ENCODE assay signal across 8 mouse cellular contexts in the genomic region with DNA sequence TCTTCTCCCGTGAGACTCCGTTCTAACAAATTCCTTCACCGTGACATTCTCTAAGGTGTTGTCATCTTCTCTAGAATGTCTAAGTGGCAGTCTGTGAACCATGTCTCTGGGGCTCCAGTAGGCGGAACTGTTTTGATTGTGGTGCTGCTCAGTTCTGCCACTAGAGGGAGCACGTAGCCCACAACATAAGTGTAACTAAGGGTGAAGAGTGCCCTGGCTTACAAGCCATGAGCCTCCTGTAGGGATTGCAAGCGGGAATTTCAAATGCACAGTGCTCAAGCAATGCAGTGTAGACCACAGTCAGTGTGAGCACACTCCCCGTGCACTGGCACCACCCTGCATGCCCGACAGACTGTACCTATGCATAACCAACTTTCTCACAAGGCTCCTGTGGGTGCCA. TPM values are rescaled to one million over a fixed set of nuclear protein-coding genes. Genes with fewer than 3 reads are reported as not detected.
A peak's percentile ranks its signal among the peaks of the same experiment; 100 is the strongest.
DNase-seq lines count a peak whose midpoint lies in the region; ATAC-seq and TF ChIP-seq lines count a peak whose summit lies in the region.

No protein-coding gene starts in this region.

- H3K4me1 ChIP-seq in forebrain, postnatal 0 days (ENCODE audit: insufficient read depth) = no peaks in the 10 kb centered on the region
- no peaks in the 10 kb centered on the region; the same call in 1 of the 2 replicates for H3K4me1 ChIP-seq in lung, embryonic 16.5 days (replicated peaks; ENCODE audit: control insufficient read depth, insufficient read depth, low read length)

- H3K27me3 ChIP-seq in forebrain, postnatal 0 days (ENCODE audit: insufficient read depth, low read length) = no peaks in the 10 kb centered on the region
- no peaks in the 10 kb centered on the region for H3K27me3 ChIP-seq in lung, embryonic 16.5 days (ENCODE audit: control insufficient read depth, insufficient read depth, low read depth, low read length)

- H3K9ac ChIP-seq in forebrain, postnatal 0 days = no peak overlapping the region
- H3K9ac ChIP-seq in lung, embryonic 16.5 days (ENCODE audit: low read length) = no peak overlapping the region

- peak; percentile 12 for DNase-seq in MN1 (ENCODE audit: low spot score)
- peak; percentile 82 to 83 for DNase-seq in cerebellum, adult 18-20 months
- DNase-seq in forebrain, postnatal 0 days = peak; percentile 94
- peak; percentile 80 to 84 for DNase-seq in layer of hippocampus, adult 2 months (ENCODE audit: low spot score in 2 of 2)
- DNase-seq in ovary, adult 18-20 months (ENCODE audit: low spot score) = peak; percentile 47
- DNase-seq in thymus, postnatal 0 days (ENCODE audit: low spot score) = peak; percentile 84

- TF ChIP-seq CTCF in forebrain, postnatal 0 days (IDR thresholded peaks at IDR 0.05; ENCODE audit: low read depth) = peak; percentile 100
- TF ChIP-seq CTCF in layer of hippocampus, adult 2 months (conservative IDR thresholded peaks at IDR 0.05) = peak; percentile 99

- H3K4me3 ChIP-seq in forebrain, postnatal 0 days (ENCODE audit: low read depth, low read length) = no peak overlapping the region
- H3K4me3 ChIP-seq in layer of hippocampus, adult 2 months = no peak overlapping the region
- H3K4me3 ChIP-seq in lung, embryonic 16.5 days (ENCODE audit: low read length) = no peak overlapping the region

- H3K36me3 ChIP-seq in forebrain, postnatal 0 days (ENCODE audit: insufficient read depth) = no peaks in the 10 kb centered on the region
- H3K36me3 ChIP-seq in lung, embryonic 16.5 days (ENCODE audit: control insufficient read depth, insufficient read depth, low read length) = no peaks in the 10 kb centered on the region

- H3K4me2 ChIP-seq in forebrain, postnatal 0 days (ENCODE audit: low read depth) = no peak overlapping the region
- H3K4me2 ChIP-seq in lung, embryonic 16.5 days (ENCODE audit: low read depth, low read length) = no peak overlapping the region

- ATAC-seq in forebrain, postnatal 0 days = peak; percentile 92
- ATAC-seq in hematopoietic stem cell, adult 5-6 weeks (replicated peaks in 1 of 2; ENCODE audit: insufficient read depth in 1 of 2, low FRiP score in 2 of 2, low TSS enrichment in 1 of 2, low read depth in 1 of 2, poor library complexity in 2 of 2, severe bottlenecking in 2 of 2) = peak; percentile 86 to 89
- peak; percentile 84 for ATAC-seq in lung, embryonic 16.5 days (ENCODE audit: low read depth)

- no peak overlapping the region for H3K27ac ChIP-seq in forebrain, postnatal 0 days (ENCODE audit: low read depth, low read length)
- H3K27ac ChIP-seq in layer of hippocampus, adult 2 months = no peak overlapping the region
- peak overlapping the region; percentile 32; the same call in 1 of the 2 replicates for H3K27ac ChIP-seq in lung, embryonic 16.5 days (ENCODE audit: low read length)

- 6% methylated on average over 8 of the region's 8 CpGs for WGBS in forebrain, postnatal 0 days
- WGBS in lung, embryonic 16.5 days = 4% methylated on average over 8 of the region's 8 CpGs

- no peaks in the 10 kb centered on the region for H3K9me3 ChIP-seq in forebrain, postnatal 0 days (ENCODE audit: low read length)
- H3K9me3 ChIP-seq in lung, embryonic 16.5 days (ENCODE audit: control insufficient read depth, low read length) = no peaks in the 10 kb centered on the region

RNA-seq across cellular contexts. Expression of a gene that starts 43.2 kb away (rescaled TPM):
- 95.6 and 106 TPM in 2 replicates for total RNA-seq in forebrain, postnatal 0 days (2014; rRNA removed)
- 30.2 and 40.2 TPM in 2 replicates for polyA plus RNA-seq in forebrain, postnatal 0 days (2015; fragmentation: Nextera tagmentation; extraction: Ambion mirVana)
- 24.3 and 34.1 TPM in 2 replicates for total RNA-seq in hematopoietic stem cell, adult 5-6 weeks (2017)
- 10 to 100 TPM; 27.6 to 27.7 TPM for total RNA-seq in layer of hippocampus, adult 2 months (2021)
- polyA plus RNA-seq in lung, embryonic 16.5 days (2015; fragmentation: Nextera tagmentation; extraction: Ambion mirVana) = 15.2 and 17.0 TPM in 2 replicates
- 22.8 and 27.4 TPM in 2 replicates for polyA plus RNA-seq in thymus, postnatal 0 days (2015; fragmentation: Nextera tagmentation; extraction: Ambion mirVana)

Comparison
In these comparisons a context has a peak if more than half of its experiments do, and no peak if none do; other contexts are left out.
1. DNase-seq: peak in every context shown above with its lines; median percentile 94 in forebrain, postnatal 0 days; 84 in thymus, postnatal 0 days; 82 in cerebellum, adult 18-20 months; 82 in layer of hippocampus, adult 2 months; 47 in ovary, adult 18-20 months; 12 in MN1.